Mouse (Mus musculus) G1E-ER4 (cell line): ENCODE data around the gene Rpl19. TPM values are rescaled to one million over a fixed set of nuclear protein-coding genes. Genes with fewer than 3 reads are reported as not detected.

Source experiments
- GATA1 ChIP-seq: IDR thresholded peaks from one replicate; pipeline ENCODE4 v1.8.0; 2012; ENCODE audit warnings: low read length, inconsistent platforms
- polyA plus RNA-seq: library from polyadenylated mRNA; stranded (reverse); fragments of >175 nt; gene quantifications from 2 replicates; pipeline ENCODE4 v1.2.3, GENCODE M21; 2012

Gene Rpl19
- polyA plus RNA-seq, 1 experiment: 2,415 TPM

- TF ChIP-seq GATA1: no peak
Observed at GRCm38 (mm10) chr11:98052129-98052988, 25.8 kb downstream of the Rpl19 start.

GRCm38 (mm10) chr11:98052989-98053834 is 26.7 kb downstream of the Rpl19 start, which contains the start of gene Stac2:
Gene Stac2 (minus strand): TSS chr11:98053462.
- TF ChIP-seq GATA1: no peak

DNA sequence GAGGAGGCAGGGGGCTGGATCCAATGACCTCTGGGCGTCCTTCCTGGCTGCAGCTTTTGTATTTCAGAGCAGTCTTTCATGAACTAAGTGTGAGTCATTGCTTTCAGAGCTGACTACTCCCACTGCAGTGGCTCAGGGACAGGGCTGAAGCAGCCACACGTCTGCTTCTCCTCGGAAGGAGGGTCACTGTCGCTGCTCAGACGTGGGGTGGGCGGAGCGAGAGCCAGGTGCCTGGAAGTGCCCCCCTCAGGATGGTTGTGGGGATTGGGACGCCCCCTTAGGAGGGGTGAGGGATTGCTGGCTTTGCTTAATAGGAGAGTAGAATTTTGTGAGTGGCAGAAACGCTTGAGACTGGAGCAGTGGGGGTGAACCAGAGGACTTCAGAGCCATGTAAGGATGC is 31.0 kb downstream of the Rpl19 start:
- TF ChIP-seq GATA1: no peak

DNA sequence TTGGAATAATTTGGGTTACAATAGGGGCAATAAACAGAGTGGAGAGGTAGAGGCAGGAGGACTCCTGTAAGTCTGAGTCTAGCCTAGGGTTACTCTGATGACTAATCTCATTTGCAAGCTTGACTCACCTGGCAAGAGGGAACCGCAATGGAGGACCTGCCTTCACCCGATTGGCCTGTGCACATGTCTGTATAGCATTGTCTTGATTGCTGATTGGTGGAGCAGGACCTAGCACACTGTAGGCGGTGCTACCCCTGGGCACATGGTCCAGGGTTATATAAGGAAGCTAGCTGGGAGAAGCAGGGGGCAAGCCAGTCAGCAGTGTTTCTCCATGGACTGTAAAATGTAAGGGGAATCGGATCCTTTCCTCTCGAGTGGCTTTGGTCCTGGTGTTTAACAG is 31.5 kb downstream of the Rpl19 start:
- TF ChIP-seq GATA1: no peak

GRCm38 (mm10) chr11:98059662-98060061 is 33.2 kb downstream of the Rpl19 start:
- TF ChIP-seq GATA1: no peak

DNA sequence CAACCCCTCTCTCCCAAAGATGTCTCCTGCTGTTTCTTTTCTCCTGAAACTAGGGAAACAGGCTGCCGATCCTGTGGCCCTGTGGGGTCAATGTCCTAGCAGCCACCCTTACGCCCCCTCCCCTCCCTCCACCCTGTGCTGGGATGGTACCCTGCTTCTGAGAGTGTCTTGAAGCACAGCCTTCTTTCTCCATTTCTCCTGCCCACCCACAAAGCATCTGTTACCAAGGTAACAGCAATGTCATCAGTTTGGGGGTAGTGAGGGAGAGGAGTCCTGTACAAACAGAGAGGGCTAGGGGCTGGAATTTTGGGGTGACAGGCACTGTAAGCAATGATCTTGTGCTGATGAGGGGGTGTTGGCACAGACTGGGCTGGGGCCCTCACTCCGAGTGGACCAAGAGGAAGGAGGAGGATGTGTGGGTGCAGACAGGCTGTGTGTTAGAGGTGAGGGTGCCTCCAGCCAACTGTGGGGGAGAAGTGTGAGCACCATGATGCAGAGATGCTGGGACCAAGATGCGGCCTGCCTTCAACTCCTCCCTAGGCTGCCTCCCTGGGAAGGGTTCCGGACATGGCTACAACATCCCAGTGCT is 33.7 kb downstream of the Rpl19 start:
- TF ChIP-seq GATA1: no peak

- TF ChIP-seq GATA1: no peak
Observed at GRCm38 (mm10) chr11:98061441-98061840, 34.9 kb downstream of the Rpl19 start.

GRCm38 (mm10) chr11:98061904-98062562 is 35.5 kb downstream of the Rpl19 start:
- no peak for TF ChIP-seq GATA1

GRCm38 (mm10) chr11:98066201-98066600 is 39.7 kb downstream of the Rpl19 start:
- TF ChIP-seq GATA1: no peak

DNA sequence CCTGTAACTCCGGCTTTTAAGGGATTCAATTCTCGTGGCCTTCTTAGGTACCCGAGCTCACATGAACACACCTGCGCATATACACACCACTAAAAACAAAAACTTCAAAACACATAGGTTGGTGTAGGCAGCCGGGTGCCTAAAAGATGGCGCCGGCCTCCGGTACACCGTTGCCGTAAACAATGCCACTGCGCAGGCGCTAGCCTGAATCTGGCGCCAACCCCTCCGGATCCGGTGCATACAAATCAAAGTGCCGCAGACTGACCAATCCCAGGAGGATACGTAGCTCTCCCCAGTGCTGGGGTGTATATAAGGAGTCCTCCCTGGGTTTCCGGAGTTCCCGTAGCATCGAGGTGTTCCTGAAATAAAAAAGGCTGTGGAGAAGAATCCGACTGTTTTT is 40.7 kb downstream of the Rpl19 start:
- no peak for TF ChIP-seq GATA1

GRCm38 (mm10) chr11:98073442-98073841 is 46.9 kb downstream of the Rpl19 start:
- TF ChIP-seq GATA1: no peak

DNA sequence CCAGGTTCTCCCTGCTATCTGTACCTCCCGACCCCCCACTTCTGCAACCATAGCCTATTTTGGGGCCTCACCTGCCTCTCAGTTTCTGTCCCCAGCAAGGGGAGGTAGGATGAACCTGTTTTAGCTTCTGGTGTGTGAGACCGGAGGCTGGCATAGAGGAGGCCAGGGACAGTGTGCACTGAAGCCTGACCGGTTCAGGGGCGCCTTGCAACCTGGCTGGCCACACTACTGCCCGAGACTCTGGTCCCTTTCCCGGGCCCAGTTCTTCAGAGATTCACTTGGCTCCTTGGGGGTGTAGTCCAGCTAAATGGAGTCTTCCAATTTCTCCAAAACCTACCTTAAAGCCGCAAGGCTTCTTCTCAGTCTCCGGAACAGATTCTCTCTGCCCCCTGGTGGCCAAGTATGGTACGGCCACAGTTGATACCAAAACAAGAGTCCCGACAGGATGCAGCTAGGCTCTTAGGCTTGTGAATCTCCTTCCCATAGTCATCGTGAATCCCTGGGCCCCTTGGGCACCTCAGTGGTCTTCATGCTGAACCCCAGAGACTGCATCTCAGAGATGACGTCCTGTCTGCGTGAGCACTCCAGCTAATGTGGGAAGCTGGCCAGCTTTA is 48.8 kb downstream of the Rpl19 start:
- TF ChIP-seq GATA1: no peak

- no peak for TF ChIP-seq GATA1
Observed at GRCm38 (mm10) chr11:98077086-98077485, 50.6 kb downstream of the Rpl19 start.

Other genes starting within 250 kb of the Rpl19 start
- 62.2 and 87.5 TPM in 2 replicates for gene Rpl23, start 244.3 kb upstream of the Rpl19 start, polyA plus RNA-seq
- 51.4 and 65.7 TPM in 2 replicates for gene Lasp1, start 227.7 kb upstream of the Rpl19 start, polyA plus RNA-seq
- gene B230217C12Rik, start 185.9 kb upstream of the Rpl19 start, polyA plus RNA-seq: 0.02 TPM in 1 of 2 replicates, not detected in the other
- not detected in 2 replicates for gene Fbxo47, start 142.6 kb upstream of the Rpl19 start, polyA plus RNA-seq
- gene Plxdc1, start 40.3 kb upstream of the Rpl19 start, polyA plus RNA-seq: 0.14 and 0.24 TPM in 2 replicates
- not detected in 2 replicates for gene Arl5c, start 30.5 kb upstream of the Rpl19 start, polyA plus RNA-seq
- gene Cacnb1, start 3.7 kb upstream of the Rpl19 start, polyA plus RNA-seq: 0.32 and 0.35 TPM in 2 replicates
- not detected in 2 replicates for gene Stac2, start 26.8 kb downstream of the Rpl19 start, polyA plus RNA-seq
- gene Fbxl20, start 123.7 kb downstream of the Rpl19 start, polyA plus RNA-seq: 9.4 TPM in 2 replicates
- 16.1 and 21.1 TPM in 2 replicates for gene Med1, start 166.6 kb downstream of the Rpl19 start, polyA plus RNA-seq
- gene Cdk12, start 176.3 kb downstream of the Rpl19 start, polyA plus RNA-seq: 17.0 and 19.2 TPM in 2 replicates